Mouse (Mus musculus) skeletal muscle tissue, adult 2 months (tissue): ENCODE data around the gene Gprin3.
A peak's percentile ranks its signal among the peaks of the same experiment; 100 is the strongest.

Experiments used
- DNase-seq: peaks from one replicate; pipeline ENCODE4 v3.0.0-alpha.2; 2012; ENCODE audit warnings: low read depth, low spot score

The Gprin3 gene

DNA sequence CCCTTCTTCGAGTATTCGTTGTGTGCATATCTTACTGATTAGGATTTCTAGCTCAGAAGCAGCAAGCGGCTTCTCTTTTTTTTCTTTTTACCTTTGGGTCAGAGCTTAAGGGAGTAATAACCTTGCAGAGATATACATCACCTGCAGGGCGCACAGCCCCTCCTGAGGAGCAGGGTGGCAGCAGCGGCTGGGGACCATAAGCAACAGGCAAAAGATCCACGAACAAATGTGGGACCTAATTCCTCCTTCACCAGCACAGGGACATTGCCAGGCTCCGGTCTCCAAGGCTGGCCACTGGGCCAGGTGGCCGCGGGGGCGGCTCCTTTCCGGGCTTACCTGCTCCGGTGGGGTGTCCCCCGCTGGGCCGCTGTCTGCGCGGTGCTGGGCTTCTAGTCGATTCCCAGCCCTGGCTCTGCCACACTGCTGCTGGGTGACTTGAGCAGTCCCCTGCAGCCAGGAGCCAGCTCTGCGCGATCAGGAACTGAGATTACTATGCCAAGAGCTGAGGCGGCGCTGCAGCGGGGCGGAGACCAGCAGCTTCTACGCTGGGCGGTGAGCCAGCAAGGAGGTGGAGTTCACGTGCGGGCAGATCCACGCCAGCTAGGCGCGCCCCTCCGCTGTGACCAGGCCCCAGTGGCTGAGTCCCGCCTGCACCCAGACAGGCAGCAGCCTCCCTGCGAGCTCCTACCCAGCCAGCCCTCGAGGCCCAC, at the start of gene Gprin3:
TSS of gene Gprin3 (minus strand) at position 471 of the 710 bp plus-strand sequence.
- peak; percentile 64 for DNase-seq

DNA sequence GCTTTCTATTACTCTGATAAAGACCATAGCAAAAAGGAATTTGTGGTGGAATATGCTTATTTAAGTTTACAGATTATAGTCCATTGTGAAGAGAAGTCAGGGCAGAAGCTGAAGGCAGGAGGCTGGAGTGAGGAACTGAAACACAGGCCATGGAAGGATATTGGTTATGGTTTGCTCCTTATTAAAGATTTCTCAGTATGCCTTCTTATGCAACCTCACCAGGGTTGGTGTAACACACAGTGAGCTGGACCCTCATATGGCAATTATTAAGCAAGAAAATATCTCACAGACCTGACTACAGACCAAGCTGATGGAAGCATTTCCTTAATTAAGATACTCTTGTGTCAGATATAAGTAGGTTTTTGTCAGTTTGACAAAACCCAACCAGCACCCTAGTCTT, 32.8 kb upstream of the Gprin3 start:
- no peak for DNase-seq

DNA sequence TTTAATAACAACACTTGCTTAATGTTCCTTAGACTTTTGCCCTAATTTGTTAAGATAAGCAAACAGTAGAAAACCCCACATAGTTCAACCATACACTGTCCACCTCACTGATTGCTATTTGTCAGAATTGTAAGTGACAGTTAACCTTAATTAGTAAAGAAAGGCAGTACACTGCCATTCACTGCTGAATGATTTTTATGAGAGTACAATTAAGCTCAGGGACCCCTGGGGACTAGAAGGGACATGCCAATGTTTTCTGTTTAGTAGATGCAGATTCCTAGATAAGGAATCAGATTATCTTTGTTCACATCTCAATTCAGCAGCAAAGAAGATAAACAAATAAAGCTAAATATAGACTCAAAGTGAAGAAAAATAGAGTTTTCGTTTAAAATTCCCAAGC, 30.0 kb upstream of the Gprin3 start:
- no peak for DNase-seq

DNA sequence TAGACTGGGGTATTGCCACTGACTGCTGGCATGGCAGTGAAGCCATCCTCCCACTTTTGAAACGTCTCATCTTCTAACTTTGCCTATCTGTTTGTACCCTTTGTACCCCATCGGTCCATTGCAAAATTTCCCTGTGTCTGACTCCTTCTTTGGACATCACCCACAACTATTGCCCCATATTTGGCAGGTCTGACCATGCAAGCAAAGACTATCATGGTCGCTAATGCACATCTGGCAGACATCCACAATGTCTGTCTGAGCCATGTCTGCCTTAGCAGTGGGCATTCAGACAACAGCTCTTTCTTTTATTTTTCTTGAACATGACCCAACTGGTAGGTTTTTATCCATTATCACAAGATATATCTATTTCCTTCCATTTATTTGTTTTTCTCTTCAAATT, 25.3 kb upstream of the Gprin3 start:
- no peak for DNase-seq

DNA sequence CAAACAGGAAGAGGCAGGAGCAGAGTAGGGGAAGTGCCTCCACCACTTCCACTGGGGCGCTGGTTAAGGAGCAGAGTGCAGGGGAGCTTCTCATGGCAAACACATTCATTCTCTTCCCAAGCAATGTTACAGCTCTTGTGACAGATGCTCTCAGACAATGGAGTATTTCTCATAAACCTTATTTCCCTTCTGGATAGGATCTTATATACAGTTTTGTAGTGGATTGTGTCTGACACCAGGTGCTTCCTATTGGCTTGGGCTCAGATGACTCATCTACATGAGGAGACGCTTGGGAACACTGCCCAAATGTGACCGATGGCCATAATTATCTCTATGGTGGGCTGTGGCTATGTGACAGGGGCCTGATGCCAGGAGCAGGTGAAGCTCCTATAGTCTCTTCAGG, 19.0 kb upstream of the Gprin3 start:
- DNase-seq, result no peak

DNA sequence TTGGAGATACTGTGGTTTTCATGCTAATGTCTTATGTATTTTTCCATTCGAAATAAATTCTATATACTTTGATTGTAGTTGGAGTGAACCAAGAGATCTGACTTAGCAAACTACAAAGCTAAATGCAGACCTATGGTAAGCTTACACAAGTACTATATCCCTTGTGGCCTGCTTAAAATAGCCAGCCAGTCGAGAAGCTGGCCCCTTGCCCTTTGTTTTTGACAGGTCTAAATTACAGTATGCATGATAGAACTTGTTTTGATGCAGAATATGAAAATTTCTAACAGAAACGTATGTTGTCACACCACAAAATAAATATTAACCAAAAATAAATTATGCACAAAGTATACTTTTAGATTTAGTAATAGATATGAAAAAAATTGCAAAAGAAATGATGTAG, 9.8 kb upstream of the Gprin3 start:
- DNase-seq, result no peak

DNA sequence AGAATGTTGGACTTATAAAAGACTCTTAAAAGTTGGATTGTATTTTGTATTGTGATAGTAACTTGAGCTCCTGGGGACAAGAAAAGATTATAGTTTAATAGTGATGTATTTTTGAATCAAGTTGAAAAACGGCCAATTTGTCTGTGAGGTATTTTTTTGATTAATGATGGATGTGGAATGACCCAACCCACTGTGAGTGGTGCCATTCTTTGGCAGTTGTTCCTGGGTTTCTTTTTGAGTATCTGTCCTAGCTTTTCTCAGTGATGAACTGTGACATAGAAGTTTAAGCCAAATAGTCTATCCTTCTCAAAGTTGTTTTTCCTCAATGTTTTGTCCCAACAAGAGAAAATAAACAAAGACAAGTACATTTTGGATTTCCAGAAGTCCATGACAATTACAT, 7.0 kb upstream of the Gprin3 start:
- no peak for DNase-seq

DNA sequence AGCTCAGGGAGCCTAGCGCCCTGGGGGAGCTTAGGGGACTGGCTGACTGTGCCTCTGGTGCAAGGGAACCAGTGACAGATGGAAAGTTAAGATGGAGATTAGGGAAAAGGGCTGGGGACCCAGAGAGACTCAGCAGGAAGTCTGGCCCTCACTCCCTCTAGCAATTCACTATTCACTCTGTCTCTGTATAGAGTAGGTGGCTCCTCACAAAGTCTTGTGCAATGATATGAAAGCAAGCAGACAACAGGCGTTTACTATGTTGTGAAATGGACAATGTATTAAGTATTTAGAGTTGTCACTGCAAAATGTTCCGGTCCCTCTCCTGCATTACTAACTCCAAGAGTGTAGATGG, 416 bp upstream of the Gprin3 start:
- DNase-seq, result no peak

DNA sequence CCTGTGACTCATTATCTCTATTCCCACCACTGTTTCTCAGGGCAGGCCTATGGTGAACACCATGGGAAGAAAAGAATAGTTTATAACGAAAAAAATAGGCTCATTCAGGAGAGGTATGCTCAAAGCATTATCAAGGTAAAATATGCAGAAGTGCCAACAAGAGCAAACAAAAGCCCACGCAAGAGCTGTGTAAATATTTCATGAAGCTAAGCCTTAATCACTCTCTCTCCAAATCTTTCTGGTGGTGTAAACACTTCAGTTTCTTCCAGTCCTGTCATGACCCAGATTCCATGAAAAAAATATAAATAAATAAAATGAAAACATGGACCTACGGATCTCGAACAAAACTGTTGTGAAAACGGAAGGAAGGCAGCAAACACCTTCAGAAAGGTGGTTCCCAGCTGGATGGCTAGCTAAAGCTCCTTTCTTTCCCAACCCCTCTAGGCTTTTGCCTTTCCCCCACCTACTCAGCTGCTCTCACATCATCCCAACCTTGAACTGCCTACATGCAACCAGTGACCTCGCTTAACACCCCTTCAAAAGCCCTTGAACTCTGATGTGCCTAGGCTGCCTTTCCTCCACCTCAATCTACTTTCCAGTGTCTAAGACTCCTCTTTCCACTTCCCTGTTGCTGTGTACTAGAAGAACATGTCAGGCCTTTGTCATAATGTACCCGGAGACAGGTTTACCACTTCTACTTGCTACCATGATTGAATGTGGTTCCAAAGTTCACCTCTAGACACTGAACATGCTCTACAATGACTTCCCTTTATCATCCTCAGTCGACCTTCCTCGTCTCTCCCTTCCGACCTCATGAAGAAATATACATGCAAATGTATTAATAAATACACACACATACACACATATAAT, 988 bp downstream of the Gprin3 start:
- no peak for DNase-seq

DNA sequence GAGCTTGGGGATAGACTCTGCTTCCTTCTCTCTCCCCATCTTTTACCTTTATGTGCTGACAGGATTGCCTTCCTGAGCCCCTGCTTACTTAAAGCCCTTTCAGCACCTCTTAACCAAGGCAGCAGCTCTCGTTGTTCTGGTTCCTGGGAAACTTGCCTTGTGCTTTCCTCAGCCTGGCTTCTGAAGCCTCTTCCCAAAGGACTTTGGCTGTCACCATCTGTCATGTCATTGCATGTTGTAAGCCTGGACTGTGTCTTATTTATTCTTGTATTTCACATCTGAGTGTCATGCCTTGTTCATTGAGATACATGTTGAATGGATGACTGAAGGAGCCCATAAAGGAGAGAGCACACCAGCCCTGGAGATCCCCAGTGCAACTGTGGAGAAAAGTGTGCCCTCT, 2.3 kb downstream of the Gprin3 start:
- no peak for DNase-seq

DNA sequence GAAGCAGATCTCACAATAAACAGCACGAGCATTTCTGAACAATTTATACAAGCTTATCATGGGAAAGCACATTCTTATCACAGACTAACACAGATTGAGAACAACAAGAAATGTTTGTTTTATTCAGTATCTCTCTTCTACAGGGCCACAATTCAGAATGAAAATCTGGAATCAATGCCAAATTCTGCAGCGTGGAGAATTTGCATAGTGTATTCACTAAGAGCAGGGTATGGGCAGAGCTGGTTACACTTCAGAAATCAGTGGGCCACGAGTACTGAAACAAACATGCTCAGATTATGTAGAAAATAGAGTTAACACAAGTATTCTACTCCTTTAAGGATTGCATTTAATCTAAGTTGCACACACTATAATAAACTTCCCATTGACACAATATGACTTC, 6.8 kb downstream of the Gprin3 start:
- DNase-seq, result no peak

DNA sequence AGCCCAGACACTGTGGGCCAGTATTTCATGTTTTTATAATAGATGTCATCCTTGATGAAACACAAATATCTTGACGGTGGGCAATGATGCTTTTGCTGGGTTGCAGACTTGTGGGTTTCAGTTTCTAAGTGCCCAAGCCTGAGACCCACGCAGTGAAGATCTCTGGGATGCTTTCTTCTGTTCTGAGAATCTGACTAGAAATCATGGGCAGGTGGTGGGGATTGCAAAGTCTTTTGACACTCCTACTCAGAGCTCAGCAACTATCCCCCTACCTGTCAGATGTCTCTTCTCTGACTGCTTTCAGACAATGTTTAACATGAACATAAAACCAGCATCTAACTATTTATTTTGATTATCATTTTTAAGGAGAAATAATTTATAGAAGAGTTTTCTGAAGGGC, 7.4 kb downstream of the Gprin3 start:
- DNase-seq, result no peak

DNA sequence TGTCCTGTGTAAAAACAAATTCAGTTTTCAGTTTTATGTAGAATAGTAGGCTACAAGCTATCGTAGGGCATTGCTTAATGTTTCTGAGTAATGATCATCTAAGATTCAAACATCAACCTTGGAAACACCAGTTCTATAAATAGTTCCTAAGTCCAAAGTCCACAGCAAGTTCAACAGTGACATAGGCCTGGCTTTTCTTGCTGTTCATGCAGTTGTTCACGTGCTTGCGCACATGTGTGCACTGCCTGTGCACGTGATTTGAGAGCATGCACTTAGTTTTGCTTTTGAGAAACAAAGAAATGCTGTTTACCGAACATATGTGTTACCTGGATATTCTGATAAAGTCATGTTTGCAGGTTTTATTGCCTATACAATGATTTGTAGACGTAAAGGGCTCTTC, 11.3 kb downstream of the Gprin3 start:
- no peak for DNase-seq

DNA sequence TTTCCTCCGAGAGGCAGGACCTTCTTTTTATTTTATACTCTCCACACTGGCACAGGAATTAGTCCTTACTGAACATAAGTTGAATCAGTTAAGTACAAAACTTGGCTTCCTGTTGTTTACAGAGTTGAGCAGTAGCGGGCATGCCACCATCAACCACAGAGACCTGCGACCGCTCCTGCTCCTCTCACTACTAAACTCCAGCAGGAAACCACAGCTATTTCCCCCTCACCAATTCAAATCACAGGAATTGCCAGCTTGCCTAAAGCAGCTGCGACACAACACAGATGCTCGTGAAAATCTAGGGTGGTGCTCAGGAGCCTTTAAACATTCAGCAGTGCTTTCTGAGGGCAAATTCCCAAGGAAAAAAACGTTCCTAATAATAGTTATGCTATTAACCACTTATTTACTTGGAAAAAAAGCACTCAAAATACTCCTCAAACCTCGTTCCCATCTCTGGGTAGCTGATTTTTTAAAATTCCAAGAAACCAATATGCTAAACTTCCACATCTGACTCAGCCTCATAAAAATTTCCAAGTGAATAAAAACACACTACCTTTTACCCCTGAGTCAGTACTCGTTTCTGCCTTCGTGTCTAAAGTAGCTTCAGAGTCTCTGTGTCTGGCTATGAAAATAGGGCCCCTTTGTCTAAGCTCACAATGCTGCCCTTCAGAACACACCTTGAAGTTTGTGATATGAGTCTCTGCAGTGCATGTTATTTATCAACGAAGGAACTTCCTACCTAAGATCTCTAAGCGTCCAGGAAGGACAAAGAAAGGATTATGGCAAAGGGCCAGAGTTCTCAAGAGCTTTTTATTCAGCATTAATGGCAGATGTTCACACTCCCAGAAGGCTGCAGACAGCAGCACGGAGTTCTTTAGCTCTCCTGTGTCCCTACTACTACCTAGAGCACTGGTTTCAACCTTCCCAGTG, 13.4 kb downstream of the Gprin3 start:
- DNase-seq, result no peak

DNA sequence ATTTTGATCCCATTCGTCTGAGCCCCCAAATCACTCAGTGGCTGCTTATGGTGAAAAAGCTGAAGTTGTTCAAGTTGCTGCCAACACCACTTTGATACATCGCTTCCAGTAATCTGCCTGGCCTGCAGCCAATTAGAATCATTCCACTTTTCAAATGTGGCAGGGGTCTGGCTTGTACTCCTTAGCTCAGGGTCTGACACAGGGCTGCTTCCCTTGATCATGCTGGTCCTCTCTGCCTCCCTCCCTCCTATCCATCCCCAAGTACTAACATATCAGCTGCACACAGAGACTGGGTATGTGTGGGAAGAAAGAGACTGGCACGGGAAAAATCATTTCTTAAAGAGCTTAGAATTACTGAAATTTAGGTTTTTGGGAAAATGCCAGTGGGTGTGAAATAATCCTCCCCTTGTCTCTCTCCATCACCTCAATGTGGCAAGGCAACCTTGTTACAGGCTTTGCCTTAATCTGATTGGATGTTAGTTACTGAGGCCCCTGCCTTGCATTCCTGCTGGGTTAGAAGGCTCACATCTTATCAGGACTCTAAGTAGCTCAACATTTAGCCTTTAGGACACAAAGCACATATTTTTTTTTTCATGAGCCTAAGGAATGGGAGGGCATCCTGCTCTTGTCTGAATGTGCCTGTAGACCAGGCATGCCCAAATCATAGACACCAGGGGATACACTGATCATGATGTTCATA, 16.9 kb downstream of the Gprin3 start:
- DNase-seq, result no peak

DNA sequence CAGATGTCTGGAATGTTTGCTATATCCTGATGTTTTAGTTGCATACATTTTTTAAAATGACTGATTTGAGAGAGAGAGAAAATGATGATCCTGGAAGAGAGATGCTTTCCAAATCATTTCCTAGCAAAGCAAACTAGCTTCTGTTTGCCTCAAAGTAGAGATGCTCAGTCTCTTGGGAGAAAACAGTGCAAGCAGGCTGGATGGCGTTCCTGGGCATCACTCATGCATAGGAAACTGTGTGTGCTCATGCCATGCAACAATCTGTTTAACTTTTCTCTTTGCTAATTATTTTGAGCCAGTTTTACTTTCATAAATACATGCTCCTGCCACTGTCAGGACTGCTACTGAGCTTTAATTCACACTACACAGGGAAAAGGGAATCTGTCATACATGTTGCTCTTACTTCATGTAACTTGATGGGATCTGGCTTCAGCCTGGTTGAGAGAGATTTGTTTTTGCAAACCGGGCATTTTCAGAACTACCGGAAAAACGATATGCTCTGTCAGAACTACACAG, 18.6 kb downstream of the Gprin3 start:
- no peak for DNase-seq

DNA sequence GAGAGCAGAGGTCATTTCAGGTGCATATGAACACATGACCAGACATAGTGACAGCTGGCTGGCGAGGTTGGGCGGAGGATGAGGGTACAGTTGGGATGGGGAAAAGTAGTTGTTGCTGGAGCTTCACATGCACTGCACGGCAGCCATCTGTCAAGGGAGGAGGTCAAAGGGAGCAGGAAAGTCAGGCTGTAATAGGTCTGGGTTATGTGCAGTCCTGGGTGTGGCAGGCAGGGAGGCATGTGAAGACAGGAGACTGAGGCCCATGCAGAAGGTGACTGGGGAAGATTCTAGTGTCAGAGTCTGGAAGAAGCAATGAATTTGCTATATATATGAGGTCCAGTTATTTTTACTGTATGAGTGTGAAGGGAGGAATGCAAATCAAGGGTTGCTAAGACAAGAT, 35.9 kb downstream of the Gprin3 start:
- no peak for DNase-seq

DNA sequence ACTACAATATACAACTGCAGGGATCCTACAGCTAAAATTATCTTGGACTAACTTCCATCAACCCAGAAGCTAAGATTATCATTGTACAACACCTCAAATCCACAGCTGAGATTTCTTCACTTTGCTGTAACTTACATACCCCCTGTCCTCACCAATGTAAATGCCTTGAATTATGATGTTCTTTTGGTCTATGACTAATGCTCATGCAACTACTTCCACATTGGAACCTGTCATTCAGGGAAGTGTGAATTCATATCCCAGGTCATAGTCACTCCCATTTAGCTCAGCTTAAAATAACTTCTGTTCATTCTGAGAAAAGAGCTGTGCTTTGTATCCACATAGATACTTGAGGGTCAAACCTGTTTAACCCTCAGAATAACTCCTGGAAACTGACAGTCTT, 60.8 kb downstream of the Gprin3 start:
- no peak for DNase-seq

DNA sequence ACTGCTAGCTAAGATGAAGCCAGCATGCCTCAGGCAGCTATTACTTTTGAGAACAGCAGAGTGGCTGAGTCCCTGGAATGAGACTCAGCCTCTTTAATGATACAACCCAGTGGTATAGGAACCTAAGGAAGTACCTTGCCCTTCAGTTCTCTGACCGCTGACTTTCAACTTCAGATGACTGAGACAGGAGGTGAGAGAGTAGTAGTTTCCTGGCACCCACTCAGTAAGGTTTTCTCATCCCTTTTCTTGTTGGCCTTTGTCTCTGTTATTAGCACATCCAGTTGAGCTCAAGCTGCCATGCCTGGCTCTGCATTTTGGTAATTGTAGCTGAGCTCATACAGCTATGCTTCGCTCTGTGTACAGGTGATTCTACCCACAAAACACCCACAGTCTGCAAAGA, 62.8 kb downstream of the Gprin3 start:
- no peak for DNase-seq

DNA sequence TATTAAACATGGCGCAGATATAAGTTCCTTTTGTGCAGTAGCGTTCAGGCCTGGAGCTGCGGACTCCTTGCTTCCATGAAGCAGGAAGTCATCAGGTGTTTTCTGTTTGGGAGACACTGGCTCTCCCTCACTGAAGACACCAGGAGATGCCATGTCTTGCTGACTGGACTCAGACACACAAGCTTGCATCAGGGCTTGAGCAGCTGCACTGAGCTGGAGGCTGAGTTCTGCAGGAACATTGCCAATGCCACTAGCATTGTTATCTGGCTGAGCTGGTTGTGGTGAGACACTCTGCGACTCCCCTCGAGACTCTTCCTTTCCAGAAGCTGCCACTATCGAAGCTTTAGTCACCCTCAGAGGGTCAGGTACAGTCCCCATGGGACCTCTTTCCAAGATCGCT, 71.2 kb downstream of the Gprin3 start:
- no peak for DNase-seq

DNA sequence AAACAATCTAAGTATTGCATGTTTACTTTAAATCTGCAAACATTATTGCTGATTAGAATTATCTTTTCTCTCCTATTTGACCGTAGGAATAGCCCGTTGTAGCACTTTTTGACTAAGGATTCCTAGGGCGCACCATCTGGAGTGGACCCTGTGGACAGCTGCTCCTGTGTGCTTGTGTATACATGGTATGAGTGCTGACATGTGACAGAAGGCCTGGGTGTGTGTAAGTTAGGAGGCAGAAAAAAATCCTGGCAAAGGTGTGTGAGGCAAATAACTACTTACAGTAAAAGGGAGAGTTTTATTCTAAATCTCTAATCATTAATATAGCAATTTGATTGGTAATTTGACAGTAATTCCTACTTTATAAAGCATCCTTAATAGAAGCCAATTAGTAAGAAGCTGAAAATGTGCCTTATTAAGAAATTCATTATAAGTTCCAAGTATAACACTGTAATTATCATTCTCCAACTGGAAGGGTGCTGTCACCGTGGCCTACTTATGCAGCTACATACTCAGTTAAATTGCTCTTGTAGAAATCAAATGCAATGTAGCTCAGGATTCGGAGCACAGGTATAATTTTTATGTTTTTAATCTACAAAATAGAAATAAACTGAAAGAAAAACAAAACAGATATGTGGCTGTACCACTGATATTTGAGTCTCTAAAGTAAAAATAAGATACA, 74.8 kb downstream of the Gprin3 start:
- DNase-seq, result no peak
